Mouse (Mus musculus) activated CD4-positive, CD25-positive, alpha-beta regulatory T cell, adult 4 months (primary cell): ENCODE results near the gene Plscr1. TPM values are rescaled to one million over a fixed set of nuclear protein-coding genes. Genes with fewer than 3 reads are reported as not detected.

ENCODE experiments used
- ATAC-seq: one replicate; pipeline ENCODE4 v1.8.0; 2017
- polyA plus RNA-seq, 2 experiments: library from polyadenylated mRNA; unstranded; fragments of 100-300 nt; shearing (Covaris generic); gene quantifications; one replicate each; pipeline ENCODE4 v1.2.1; 2017

Plscr1 gene
- 10 to 100 TPM; 75.5 to 98.7 TPM for polyA plus RNA-seq

DNA sequence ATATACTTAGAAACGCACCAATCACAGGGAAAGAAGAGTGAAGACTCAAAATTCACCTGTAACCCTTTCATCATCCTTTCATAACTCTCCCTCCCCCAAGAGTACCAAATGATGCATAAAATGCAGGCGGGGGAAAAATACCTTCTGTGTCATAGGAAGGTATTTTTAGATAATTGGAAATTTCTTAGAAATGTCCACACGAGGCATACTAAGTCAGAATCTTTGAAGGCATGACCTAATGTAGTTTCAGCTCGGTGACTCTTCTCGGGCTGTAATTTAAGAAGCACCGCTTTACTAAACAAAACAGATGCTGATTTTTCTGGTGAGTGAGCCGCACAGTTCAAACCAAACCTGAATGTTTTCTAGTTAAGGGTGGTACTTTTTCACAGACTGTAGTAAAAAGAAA is at the start of gene Plscr1:
Gene Plscr1 (plus strand): TSS at position 304 of the 406 bp plus-strand sequence.
- ATAC-seq = peak; percentile 53

DNA sequence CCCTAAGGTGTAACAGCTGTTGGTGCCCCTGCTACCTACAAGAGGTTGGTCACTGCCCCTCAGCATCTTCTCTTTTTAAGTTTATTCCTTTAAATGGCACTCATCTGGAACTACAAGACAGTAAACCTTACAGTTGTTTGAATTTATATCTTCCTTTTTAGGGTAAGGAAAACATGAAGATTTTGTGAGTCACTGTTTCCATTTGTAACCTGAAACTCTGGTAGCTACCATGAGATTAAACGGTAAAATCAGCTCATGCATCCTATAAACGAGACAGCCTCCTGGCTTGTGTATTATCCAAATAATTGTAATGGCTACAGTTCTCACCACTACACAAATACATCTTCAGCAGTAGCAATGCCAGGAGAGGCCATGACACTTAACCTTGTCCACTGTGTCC is 45.2 kb upstream of the Plscr1 start:
- no peak for ATAC-seq

DNA sequence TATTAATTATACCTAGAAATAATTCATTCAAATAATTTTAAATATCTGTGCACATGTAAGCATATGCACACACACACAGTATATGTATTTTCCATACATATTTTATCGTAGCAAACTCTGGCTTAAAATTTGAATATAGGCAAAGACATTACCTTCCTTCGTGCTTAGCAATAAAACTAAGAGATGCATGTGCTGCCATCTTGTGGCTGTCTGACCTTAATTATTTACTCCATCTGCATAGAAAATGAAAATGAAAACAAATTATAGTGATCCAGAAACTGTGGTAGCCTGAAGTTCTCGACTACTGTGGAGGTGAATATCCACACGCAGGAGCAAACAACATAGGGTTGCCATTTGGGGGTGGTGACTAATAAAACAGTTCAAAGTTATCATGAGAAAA is 42.2 kb upstream of the Plscr1 start:
- ATAC-seq = peak; percentile 81

DNA sequence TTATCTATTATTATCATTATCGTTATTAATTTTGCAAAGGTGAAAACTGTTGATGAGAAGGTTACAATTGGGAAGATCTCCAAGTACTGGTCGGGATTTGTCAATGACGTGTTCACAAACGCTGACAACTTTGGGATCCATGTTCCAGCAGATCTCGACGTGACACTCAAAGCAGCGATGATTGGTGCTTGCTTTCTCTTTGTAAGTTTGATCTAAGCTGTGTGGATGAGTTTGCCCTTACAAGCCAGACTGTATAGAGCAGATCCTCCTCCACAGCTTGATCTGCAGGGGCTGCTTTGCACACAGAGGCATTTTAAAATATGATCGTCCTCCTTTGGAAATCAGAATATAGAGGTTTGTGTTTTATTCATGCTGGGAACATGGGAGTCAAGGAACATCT is 41.8 kb upstream of the Plscr1 start:
- ATAC-seq = peak; percentile 38

DNA sequence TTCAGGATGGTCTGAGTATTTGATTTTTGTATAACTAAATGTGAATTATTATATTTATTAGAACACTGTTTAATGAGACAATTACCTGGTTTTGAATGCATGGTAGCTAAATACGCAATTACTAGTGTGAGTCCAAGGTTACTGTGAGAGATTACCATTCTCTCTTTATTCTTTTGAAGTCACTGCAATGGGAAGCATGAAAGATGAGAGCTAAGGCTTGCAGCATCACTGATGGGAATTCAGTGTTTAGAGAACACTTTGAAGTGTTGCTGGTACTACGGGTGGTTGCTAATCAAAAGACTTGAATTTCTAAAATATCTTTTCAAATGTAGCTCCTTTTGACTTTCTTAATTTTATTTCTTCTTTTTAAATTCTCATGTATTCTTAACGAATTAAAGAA is 39.7 kb upstream of the Plscr1 start:
- no peak for ATAC-seq

DNA sequence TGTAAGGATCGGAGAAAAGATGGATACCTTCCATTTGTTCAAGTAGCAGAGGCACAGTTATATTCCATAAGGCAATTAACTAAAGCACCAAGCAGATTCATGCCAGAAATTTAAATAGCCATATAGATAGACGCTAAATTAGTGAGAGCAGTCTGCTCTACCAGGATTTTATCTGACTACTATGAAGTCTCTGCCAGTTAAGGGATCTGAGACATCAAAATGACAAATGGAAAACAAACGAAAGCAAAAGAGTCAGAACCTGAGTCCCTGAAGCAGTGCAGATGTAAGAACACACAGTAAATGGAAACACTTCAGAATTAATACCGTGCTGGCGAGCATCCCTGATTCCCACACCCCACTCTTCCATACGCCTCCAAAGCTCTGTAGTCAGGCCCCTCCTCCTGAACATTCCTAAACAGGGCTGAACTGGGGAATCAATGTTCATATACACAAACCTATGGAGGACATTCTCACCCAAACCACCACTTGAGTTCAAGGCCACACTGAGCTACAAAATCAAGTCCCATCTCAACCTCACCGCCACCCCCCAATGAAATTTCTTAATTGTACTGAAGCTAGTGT is 39.1 kb upstream of the Plscr1 start:
- no peak for ATAC-seq

DNA sequence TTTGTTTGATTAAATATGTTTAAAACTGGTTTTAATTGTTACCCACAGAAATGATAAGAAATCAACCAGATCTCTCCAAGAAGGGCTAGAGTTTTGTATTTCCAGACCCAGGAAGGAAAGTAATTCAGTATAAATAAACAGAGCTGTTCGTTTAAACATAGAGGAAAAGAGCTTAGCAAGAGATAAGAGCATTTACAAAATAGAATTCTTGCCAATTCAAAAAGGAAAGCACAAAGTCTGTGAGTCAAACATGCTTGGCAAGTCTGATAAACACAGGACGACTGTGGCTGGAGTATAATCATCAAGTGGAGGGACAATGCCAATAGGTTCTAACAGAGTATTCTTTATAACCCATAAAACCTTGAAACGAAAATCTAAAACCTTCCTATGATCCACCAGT is 38.5 kb upstream of the Plscr1 start:
- ATAC-seq = no peak

DNA sequence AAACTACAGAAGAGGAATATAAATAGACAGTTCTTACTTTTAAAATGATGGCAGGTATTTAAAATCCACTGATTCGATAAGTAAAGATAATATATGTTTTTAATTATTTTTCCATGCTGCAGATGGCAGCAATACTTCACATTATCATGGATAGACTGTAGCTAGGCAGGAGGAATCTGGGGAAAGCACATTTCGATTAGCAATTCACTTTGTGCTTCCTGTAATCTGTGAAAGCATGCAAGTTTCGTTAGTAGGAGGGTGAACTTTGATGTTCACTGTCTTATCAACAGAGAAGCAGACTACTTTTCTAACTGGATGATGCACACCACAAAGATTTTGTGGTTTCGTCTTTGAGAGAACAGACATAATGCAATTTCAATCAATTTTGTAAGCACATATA is 32.1 kb upstream of the Plscr1 start:
- peak; percentile 71 for ATAC-seq

DNA sequence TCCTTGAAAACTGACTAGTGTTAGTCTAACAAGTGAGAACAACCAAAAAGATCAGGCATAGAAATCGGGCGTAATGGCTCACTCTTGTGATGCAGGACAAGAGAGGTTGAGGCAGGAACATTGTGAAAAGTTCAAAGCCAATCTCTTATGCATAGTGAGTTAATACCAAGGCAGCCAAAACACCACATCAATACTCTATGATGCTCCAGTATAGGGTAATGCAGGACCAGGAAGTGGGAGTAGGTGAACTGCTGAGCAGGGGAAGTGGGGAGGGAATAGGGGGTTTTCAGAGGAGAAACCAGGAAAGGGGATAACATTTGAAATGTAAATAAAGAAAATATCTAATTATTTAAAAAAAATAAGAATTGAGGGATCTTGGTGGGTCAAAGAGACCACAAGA is 31.7 kb upstream of the Plscr1 start:
- peak; percentile 65 for ATAC-seq

DNA sequence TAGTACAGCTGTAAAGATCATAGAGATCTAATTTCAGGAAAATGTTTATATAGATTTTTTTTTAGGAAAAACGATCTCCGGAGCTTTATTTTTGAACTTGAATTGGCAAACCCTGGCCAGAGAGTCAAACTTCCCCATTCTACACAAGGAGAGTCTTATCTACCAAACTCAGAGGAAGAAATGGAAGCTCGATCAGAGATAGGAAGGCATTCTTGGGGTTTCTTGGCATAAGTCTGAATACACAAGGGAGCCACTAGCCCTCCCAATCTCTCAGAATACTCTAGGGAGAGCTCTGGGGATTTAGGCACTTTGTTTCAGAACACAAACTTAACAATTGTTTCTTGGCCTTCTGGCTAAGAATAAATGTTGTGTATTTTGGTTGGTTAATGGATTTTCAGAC is 29.4 kb upstream of the Plscr1 start:
- ATAC-seq = no peak

DNA sequence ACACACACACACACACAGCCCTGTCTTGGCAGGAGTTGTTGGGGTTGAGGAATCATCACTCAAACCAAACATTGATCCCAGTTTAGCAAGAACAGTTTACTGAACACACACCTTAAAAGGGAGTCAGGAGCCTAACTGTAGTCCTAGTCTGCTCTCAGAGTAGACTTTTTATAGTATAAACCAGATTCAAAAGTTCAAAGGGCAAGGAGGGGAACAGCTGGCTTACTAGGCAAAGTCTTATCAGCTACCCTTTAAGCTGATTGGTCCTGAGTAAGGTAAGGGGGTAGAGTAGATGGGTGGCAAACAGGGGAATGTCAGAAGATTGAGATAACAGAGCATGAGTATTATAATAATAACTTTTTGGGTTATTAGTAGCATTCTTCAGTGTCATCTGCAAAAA is 28.1 kb upstream of the Plscr1 start:
- no peak for ATAC-seq

DNA sequence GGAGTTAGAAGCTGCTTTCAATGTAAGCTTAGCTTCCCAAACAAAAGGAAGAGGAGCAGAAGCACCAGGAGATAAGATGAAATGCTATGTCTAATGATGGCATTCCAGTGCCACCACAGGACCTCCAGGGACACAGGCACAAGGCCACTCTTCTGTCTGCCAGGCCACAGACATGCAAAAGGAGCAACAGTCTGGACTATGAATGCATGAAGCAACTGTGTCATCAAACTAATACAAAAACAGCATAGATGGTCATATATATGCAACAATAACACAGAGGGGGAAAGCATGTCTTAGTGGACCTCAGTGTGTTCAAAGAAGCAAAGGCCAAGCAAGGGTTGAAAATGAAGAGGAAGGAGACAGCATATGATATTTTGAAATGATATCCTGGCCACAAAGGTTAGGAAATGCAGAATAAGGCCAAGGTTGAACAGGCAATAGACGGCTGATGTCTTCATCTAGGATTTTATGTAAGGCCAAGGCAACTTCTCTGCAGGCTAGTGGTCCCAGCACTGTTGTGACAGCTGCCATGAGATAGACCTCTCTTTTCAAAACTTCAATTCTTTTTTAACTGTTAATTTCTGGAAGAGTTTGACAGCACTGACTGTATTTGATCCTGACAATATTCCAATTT is 24.8 kb upstream of the Plscr1 start:
- ATAC-seq = no peak

DNA sequence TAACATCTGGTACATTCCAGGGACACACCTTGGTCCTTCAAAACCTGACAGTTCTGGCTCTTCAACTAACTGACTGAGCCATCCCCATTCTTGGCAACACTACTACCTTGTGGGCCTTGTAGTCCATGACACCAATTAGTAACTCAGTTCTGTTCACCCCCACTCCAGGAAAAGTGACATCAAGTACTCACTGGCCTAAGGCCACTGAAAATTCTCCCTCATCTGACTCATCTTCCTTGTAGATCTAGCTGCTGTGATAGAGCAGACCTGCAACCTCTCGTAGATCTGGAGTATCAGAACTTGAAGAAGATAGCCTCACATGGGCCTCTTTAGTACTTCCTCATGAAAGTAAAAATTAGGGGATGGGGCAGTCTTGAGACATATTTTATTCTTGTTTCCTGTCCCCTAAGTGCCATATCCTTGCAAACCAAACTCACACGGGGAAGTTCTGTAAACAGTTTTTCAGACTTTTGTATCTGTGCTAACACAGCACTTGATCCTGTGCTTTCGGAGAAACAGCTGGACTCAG is 23.4 kb upstream of the Plscr1 start:
- ATAC-seq = no peak

DNA sequence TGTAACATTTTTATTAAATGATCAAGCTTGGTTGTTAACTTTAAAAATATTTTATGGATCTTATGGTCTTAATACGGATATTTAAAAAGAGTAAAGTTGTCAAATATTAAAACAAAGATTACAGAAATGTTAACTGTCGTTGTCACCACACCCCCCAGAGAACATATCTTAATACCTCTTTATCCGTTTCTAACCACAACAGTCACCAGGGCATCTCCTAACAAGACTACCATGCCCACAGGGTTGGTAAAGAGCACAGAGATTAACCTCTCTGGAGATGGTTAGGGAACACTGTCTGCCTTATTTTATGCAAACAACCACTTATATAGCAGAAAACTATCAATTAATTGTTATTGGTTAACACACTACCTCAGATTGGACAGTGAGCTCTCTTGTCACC is 22.8 kb upstream of the Plscr1 start:
- no peak for ATAC-seq

DNA sequence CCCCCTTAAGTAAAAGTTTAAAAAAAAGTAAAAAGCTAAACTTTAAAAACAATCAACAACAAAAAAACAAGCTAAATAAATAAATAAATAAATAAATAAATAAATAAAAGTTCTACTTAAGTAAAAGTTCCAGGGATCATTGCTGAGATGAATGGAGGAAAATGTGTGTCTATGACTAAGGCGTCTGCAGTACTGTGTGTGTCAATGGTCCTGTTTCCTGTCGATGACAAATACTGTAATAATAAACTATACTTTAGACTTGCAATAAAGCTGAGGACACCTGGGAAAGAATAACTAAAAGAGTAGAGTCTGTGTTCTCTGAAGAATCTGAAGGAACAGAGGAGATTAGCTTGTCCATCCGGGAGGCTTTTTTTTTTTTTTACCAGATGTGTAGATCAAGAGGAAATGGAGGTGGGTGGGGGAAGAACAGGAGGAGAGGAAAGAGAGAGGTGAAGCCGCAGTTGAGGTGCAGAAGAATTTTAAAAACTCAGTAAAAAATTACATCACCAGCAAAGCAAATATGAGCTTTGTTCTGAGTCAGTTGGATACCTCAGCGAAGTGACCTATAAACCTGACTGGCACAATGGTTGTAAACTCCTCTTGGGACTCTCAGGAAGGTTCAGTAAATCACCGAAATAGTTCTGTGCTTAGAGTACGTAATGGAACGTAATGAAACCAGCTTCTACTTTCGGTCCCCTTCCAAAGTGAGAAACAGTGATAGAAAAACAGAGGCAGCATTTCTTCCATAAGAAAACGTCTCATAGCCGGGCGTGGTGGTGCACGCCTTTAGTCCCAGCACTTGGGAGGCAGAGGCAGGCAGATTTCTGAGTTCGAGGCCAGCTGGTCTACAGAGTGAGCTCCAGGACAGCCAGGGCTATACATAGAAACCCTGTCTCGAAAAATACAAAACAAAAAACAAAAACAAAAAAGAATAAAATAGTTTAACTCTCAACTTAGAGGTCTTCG is 20.4 kb upstream of the Plscr1 start:
- peak; percentile 83 for ATAC-seq

DNA sequence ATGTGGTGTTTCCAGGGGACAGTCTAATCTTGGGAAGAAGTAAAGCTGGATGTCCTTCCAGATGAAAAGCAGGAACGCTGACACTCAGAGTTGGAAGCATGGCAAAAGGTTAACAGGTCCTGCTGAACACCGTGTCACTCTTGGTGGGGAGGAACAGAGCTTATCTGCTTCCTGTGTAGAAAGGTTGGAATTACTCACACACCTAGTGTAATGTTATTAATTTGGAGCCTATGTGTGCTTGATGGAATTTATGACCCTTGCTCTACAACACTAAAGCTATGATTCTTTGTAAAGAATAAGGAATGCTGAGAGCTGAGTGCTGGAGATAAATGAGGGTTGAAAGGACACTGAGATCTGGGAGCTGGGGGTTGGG is 19.7 kb upstream of the Plscr1 start:
- peak; percentile 52 for ATAC-seq

DNA sequence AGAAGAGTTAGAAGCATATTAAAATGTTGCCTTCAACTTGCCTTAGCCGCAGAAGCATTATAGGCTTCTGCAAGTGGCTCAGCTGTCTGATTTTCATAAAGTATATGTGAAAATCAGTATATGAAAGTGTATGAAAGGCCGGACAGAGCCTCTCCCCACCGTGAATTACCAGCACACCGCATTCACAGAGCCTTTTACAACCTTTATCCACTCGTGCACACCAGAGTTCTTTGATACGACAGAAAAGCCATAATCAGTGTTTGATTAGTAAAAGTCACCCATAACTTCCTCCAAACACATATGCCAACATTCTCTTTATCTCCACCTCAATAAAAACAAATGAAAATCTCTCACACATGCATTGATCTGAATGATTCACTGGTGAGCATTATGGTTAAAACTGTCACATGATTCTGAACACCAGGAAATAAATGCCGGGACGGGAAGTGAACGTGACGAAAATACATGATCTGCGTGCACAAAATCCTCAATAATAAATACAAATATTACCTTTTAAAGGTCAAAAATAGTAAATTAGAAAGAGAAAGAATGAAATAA is 14.6 kb upstream of the Plscr1 start:
- no peak for ATAC-seq

DNA sequence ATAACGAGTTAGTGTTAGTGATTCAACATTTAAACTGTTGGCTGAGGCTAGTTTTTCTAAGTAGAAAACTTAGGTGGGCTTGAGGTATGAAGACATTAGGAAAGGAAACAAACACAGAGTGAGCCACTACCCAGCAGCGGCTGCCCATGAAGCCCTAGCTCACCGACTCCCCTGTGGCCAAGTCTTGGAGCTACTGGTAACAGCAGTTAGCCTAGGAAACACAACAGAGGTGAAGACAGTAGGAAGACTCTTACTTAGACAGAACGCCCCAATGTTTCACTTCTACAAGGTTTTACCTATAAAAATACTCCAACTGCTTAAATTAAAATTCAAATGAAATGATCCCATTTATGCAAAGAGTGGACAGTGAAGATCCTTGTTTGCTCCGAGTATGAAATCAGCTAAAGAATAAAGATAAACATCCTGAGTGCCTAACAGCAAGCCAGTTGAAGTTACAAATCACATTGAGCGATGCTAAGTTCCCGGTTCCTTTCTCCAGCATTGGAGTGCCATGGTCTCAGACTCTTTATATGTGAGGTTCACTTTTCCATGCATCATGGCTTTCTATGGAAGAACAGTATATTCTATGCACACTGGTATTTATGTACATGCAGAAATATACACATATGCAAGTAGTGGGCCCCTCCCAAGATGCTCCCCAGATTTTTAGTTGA is 640 bp upstream of the Plscr1 start:
- no peak for ATAC-seq

DNA sequence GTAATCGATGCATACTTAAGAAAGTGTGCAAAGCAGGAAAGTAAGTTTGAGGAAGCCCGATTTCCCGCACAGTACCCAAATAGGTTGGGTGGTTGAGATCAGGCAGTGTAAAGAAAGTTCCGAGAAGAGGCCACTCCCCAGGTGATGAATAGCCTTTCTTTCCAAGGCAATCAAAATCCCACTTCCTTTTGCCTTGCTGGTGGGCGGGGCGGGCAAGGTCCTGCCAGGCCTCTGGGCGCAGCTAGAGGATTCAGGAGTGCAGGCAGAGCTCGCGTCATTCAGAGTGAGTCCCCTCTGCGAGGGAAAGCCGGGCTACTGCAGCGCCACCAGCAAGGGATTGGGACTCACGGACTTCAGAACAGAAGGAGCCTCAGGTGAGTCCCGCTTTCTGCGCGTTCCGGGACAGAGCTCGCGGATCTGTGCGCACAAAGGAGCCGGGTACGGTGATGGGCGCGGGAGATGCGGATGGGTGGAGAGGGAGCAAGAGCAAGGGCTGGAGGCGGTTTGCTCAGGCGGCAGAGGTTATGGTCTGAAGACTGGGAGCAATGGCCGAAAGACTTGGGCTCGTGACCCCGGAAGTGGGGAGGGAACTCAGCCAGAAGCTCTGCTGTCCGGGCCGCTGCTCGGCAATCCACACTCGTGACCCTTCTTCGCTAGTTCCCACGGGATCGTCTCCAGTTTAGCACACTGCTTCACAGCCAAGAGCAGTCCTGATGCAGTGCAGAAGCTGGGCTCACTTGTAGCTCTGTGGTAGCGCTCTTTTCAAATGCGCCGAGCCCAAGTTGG is 630 bp downstream of the Plscr1 start:
- ATAC-seq = peak; percentile 55

DNA sequence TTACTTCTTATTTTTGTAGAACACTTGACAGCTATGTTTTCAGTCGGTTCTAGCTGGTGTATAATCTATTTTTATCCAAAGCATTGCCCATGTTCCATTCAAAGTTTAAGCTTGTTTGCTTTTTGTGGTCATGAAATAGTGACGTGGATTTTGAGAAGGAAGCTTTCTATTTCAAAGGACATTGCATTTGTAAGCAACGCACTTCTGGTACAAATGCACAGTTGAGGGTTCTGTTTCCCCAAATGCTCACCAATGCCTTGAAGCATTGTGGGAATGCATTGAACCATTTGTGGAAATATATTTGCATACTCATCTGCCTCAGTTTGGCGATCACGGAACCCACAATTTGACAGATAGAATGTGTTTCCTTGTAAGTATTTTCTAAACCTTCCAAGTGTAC is 3.2 kb downstream of the Plscr1 start:
- ATAC-seq = no peak

DNA sequence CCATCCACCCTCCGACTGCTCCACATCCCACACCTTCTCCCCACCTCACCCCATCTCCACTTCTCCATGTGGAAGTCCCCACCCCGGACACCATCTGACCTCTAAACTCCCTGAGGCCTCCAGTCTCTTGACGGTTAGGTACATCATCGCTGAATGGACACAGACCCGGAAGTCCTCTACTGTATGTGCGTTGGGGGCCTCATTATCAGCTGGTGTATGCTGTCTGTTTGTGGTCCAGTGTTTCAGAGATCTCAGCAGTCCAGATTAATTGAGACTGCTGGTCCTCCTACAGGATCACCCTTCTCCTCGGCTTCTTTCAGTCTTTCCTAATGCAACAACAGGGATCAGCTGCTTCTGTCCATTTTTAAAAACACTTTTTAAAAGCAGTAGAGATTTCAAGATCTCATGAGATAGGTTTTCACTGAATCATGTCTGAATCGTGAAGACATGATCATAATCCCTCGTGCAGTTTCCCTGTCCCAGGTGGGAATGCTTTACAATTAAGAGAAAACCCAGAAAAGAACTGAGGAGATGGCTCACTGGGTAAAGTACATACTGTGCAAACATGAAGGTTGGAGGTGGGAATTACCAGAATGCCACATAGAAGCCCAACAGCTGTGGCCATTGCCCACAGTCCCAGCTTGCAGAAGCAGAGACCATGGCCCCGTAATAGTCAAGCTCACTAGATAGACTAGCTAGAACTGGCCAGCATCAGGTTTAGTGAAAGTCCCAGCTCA is 4.2 kb downstream of the Plscr1 start:
- no peak for ATAC-seq
